Mouse (Mus musculus) ES-E14 (cell line): Measurements from ENCODE around the gene Gpr87.

Source experiments
- CHD2 ChIP-seq: IDR thresholded peaks from 2 replicates; pipeline ENCODE4 v1.6.1; 2014; ENCODE audit warnings: mild to moderate bottlenecking, low read depth, low read length, inconsistent platforms
- HCFC1 ChIP-seq: IDR thresholded peaks from 2 replicates; pipeline ENCODE4 v1.6.1; 2012; ENCODE audit warnings: low read length, inconsistent platforms, borderline replicate concordance; ENCODE audit not compliant: insufficient read depth
- ZC3H11A ChIP-seq: IDR thresholded peaks from 2 replicates; pipeline ENCODE4 v1.6.1; 2012; ENCODE audit warnings: low read depth, mild to moderate bottlenecking, inconsistent platforms, low read length, borderline replicate concordance

DNA sequence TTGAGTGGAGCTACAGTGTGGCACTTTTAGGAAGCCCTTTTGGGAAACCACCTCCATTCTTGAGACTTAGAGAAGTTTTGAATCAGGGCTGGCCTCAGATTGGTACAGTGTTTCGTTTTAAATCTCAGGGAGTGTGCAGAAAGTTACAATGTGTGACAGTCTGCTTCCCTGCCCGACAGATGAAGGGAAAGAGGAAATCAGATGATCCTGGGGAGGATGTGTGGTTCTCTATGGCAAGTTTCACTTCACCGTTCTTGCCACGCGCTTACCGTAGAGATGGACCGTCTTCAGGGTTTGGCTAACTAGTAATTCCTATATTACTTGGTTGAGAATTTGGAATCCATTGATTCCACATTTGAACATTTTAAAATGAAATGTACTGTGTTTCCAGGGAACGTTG is 16.9 kb upstream of the Gpr87 start:
- no peak for TF ChIP-seq CHD2
- no peak for TF ChIP-seq ZC3H11A
- TF ChIP-seq HCFC1: no peak
